Mouse (Mus musculus): ENCODE results near the gene Brinp1.
"Not testable (repeated sequence)": the region's sequence is repeated elsewhere in the genome, so short reads cannot be mapped to it uniquely, and the experiment has no call there.

The Brinp1 gene

DNA sequence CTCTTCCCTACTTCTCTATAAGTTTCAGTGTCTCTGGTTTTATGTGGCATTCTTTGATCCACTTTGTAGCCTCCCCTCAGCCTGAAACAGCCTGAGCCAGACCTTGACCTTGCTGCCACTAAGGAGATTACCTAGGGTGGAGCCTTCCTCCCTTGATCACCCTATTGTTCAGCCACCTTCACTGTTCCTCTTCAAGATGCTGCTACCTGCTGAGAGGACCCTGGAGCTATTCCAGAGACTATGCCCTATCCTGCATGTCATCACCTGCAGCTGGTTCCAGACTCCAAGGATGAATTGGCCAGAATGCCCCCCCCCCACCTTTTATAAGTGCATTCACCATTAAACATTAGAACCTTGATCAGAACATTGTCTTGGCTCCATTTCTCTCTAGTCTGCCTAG, 140.2 kb downstream of the Brinp1 start:
- DNase-seq (ENCODE audit: low spot score) = not testable (repeated sequence)

DNA sequence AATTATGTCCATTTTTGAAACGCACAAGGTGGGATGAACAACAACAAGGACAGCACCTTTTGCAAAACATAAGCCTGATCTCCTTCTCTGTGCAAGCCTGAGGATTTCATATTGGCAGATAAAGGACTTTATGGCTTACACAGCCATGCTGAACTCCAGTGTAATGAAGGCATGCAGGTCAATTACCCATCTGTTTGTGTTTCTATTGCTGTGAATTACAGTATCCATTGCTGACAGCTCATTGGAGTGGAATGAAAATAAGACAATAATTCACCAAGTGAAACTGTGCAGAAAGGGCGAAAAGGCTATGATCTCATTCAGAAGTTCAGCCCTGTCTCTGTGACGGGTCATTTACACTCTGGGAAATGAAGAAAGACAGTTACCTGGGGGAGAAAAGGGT, 147.7 kb downstream of the Brinp1 start:
- DNase-seq (ENCODE audit: low spot score) = no peak

DNA sequence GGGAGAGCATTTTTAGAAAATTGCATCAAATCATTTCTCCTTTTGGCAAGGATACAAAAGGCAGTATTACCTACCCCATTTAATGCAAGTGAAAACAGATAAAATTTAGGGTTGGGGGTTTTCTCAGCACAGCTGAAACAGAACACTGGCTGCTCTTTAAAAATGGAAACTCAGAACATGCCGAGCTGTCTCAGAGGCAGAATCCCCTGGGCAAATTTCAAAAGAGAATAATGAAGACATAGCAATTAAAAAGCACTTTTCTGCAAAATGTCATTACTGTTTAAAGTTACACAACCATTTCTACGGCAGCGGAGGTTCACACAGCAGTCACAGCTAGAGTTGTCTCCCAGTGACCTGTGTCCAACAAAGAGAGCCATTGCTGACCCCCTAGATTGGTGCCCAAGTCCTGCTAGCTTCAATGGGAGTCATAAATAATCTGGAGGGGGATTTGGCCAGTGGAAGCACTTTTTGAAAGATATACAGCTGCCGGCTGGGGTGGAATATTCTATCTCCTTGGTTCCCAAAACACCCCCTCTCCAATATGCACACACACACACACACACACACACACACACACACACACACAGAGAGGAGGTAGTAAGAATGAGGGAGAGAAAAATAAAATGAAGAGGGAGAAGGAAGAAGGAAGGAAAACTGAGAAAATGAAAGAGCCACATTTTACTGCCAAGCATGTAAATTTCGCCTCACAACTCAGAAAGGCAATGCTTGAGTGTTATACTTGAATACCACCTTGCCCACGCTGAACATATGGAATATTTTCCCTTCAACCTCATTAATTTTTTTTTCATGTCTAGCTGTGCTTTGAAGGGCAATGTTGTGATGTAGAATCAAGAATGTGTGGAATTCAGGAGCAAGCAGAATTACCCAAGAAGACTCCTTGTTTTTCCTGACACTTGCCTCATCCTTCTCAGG, 152.0 kb downstream of the Brinp1 start:
- no peak for DNase-seq (ENCODE audit: low spot score)

DNA sequence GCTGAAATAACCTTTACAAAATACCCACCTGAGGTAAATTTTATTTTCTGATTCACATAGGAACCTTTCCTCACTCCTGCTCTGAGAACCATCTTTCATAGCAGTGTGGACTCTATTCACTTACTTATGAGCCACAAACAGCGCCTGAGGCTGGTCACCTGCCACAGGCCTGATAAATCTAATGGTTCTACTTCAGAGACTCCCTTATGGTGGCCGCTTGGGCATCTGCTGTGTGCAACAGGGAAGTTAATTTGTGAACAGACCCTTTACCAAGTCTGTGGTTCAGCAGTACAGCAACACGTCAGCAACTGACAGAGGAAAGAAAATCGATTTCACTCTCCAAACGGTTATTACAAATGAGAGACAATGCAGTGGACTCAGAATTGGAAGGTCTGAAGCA, 164.2 kb downstream of the Brinp1 start:
- DNase-seq (ENCODE audit: low spot score) = no peak

DNA sequence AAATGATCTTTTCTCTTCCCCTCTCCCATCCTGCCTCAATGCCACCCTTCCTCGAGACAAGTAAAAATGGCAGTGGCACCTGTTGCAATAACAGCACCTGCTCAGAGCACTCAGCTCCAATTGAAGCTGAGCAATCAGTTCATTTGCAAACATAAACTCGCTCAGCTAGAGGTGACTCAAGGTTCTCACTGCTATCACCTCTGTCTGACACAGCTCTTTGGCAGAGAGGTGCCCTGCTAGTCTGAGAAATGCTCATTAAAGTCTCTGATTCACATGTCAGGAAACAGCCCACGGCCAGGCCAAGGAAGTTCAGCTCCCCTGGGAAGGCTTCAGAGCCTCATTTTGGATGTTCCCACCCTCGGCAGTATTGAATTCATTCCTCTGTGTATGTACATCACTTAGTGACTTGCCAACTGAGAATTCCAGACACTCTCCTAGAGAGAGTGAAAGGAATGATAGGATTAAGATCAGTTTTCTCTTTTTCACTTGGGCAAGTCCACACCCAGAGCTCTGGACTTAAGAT, 165.7 kb downstream of the Brinp1 start:
- no peak for DNase-seq (ENCODE audit: low spot score)

DNA sequence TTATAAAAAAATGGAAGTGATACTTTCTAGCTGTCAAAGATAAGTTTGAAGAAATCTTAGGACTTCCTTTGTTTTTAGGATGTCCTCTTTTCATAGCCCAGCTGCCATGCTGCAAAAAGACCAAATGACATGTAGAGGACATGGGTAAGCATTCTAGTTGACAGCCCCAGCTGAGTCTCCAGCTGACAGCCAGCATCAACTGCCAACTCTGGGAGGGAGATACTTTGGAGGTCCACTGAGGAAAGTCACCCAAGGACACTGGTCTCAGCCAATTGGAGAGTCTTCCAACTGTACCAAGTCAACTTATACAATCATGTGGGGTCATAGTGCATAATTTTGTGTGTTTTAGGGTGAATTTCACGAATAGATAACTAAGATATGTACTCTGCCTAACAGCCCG, 166.6 kb downstream of the Brinp1 start:
- DNase-seq (ENCODE audit: low spot score) = no peak

DNA sequence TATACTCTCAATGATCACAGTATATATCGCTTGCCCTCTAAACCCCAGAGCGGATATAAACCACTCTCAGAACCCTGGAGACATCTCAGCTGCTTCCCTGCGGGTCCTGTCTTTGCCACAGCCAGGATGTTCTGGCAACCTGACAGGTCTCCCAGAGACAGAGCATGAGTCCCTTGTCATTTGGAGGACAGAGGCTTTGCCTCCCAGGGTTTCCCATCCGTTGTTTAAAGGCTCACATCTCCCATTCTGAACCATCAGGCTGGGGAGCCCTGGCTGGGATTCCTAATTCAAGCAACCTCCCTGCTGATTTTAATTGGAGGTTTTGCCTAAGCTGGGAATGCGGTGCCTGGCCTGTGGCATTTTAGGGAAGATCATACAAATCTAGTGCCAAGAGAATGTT, 185.9 kb downstream of the Brinp1 start:
- DNase-seq (ENCODE audit: low spot score) = no peak

DNA sequence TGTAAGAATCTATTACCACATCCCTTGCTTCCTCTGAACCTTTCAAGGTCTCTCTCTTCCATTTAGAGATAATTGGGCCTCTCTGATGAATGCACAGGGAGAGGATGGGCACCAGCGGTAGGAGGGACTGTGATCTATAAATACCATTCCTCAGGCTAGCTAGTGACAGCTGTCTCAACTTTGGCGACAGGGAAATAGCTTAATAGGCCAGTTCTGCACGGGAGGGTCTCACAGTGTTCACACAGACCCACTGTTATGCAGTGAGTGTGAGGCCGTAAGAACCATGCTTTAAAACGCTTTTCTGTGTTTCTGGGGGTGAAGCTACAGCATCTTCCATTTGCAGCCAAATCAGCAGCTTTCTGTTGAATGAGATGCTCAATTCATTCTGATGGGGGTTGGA, 186.8 kb downstream of the Brinp1 start:
- no peak for DNase-seq (ENCODE audit: low spot score)

DNA sequence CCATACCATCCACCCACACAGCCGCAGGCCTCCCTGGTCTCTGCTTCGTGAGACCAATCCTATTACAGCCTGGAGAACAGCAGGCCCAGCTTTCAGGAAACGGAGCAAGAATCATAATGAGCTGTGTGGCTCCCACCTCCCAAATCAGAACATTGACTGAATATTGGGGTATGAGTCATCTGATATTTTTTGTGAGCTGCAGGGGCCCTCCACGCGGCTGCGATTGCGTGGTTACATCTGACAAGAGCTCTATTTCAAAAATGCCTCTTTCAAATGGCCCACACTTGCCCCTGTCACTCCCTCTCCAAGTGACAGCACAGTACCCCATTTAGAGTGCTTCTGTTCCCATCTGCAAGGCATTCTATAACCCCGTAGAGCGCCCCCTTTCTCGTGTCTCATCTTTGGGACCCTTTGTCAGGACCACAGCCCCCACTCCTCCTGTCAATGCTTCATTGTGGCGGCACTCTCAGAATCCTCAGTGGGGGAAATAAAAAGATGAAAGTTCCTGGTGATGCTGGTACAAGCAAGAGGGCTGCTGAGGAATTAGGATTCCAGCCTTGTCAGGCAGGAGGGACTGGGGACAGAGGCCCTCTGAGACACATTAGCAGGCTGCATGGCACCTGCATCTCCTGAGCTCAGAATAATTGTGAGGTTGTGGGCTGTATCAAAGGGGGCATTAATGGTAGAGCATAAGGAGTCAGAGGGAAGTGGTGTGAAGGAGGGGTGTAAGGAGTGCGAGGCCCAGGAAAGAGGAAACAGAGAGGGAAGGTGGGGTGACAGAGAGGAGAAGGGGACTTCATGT, 188.2 kb downstream of the Brinp1 start:
- DNase-seq (ENCODE audit: low spot score) = no peak

DNA sequence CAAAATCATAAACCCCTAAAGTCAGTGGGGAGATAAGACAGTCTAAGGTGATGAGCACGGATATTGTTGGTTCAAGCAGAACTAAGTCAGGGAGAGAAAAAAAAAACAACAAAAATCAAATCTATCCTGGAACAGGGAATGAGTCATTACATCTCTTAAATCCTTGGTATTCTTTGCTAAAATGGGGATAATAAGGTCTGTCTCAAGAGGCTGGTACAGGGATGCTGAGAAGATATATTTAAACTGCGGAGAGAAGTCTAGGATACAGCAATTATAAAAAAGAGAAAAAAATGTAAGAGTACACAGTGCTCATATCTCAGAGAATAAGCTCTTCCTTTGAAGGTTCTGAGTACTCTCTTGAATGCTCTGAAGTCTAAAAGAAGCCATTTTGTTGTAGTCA, 189.3 kb downstream of the Brinp1 start:
- DNase-seq (ENCODE audit: low spot score) = no peak

DNA sequence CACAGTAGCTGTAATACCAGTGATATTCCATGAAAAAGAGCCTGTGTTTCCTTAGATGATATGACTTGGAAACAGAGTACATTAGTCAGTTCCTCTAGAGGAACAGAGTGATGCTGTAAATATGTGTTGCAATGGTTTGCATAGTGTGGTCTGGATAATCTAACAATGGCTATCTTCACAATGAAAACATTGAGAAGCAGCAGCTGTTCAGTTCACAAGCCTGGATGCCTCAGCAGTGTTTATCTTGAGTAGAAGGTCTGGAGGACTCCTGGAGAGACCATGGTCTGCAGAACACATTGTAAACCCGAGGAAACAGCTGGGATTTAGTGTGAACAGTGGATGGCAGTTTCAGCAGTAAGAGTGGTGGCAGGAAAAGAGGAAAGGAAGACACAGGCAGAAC, 233.2 kb downstream of the Brinp1 start:
- DNase-seq (ENCODE audit: low spot score) = no peak

All from c-Kit-positive CD71-positive TER-119-positive erythroid progenitor cells, embryonic 14.5 days (primary cell).